Comparison of ENCODE assay signal across 24 mouse cellular contexts in the genomic region with DNA sequence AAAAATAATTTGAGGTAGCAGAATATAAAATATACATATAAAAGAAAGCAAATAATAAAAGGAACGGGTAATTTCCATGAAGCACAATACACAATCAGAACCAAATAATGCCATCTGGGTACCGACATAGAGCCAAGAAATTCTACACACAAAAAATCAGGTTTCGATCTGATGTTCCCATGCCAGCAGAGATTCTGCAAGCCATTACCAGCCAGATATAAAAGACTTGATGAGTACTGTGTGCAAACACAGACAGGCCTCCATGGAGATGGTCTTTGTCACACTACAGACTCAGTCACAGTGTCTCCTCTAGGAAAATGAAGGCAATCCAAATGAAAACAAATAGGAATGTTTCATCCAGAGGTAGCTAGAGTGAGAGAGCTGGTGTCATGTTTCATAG.
DNase-seq lines count a peak whose midpoint lies in the region; ATAC-seq and TF ChIP-seq lines count a peak whose summit lies in the region.
"Had no signal": no experiment of that assay in that cellular context is flagged by ENCODE, and none has a peak within 500 bp of the region (broad histone marks: within the 10 kb centered on the region; RNA-seq: fewer than 3 reads in every experiment).

No protein-coding gene starts in this region.

- no peak for ATAC-seq in hindbrain, embryonic 13.5 days (ENCODE audit: low FRiP score)
- ATAC-seq: inflammation-experienced regulatory T-cells, adult 6 months; liver, embryonic 12.5 days; midbrain, embryonic 16.5 days had no signal

- H3K36me3 ChIP-seq in hindbrain, embryonic 13.5 days, result no peaks in the 10 kb centered on the region
- H3K36me3 ChIP-seq: embryonic facial prominence, embryonic 12.5 days; forebrain, embryonic 12.5 days; limb, embryonic 12.5 days; liver, embryonic 12.5 days; midbrain, embryonic 10.5 days had no signal

- 89% methylated on average over 3 of the region's 3 CpGs for WGBS in hindbrain, embryonic 13.5 days

- H3K27ac ChIP-seq in hindbrain, embryonic 13.5 days, result no peak overlapping the region
- H3K27ac ChIP-seq: embryonic facial prominence, embryonic 12.5 days; forebrain, embryonic 12.5 days; hindbrain, embryonic 14.5 days; kidney, postnatal 0 days; limb, embryonic 12.5 days; liver, embryonic 12.5 days; midbrain, embryonic 10.5 days had no signal

- no peaks in the 10 kb centered on the region for H3K27me3 ChIP-seq in hindbrain, embryonic 13.5 days
- H3K27me3 ChIP-seq: embryonic facial prominence, embryonic 12.5 days; forebrain, embryonic 12.5 days; limb, embryonic 12.5 days; liver, embryonic 12.5 days had no signal

- no peaks in the 10 kb centered on the region for H3K4me1 ChIP-seq in hindbrain, embryonic 13.5 days (replicated peaks)
- H3K4me1 ChIP-seq: embryonic facial prominence, embryonic 12.5 days; forebrain, embryonic 12.5 days; limb, embryonic 12.5 days; liver, embryonic 12.5 days; midbrain, embryonic 10.5 days had no signal

- H3K9ac ChIP-seq in hindbrain, embryonic 13.5 days, result no peak overlapping the region
- H3K9ac ChIP-seq: embryonic facial prominence, embryonic 12.5 days; forebrain, embryonic 12.5 days; hindbrain, embryonic 14.5 days; limb, embryonic 12.5 days; liver, embryonic 12.5 days had no signal

- TF ChIP-seq CTCF in brain, embryonic 14.5 days (IDR thresholded peaks at IDR 0.05; ENCODE audit: borderline replicate concordance, extremely low read depth, insufficient read depth, insufficient read length), result no peak

- no peak for TF ChIP-seq POLR2A in brain, embryonic 14.5 days (IDR thresholded peaks at IDR 0.05; ENCODE audit: borderline replicate concordance, extremely low read depth, insufficient read depth, insufficient read length, poor library complexity, severe bottlenecking)

- DNase-seq in brain, embryonic 14.5 days (ENCODE audit: low read depth), result peak; percentile 22
- peak; percentile 25 for DNase-seq in cerebellum, adult 11-12 months
- peak; percentile 13 to 18 for DNase-seq in cerebellum, postnatal 25 days
- peak; percentile 39 for DNase-seq in layer of hippocampus, adult 9-11 months
- no peak for DNase-seq in frontal cortex, adult 2 months (ENCODE audit: extremely low spot score in 1 of 2, low spot score in 1 of 2)
- DNase-seq in left cerebral cortex, adult 9 months (ENCODE audit: low spot score in 2 of 2), result no peak
- DNase-seq: adrenal gland, adult 8-10 months; kidney, adult 18-20 months; lung, adult 18-20 months; lung, postnatal 10 days; right cerebral cortex, adult 18-20 months; thymus, adult 2 months; thymus, postnatal 4 days had no signal

- no peak overlapping the region for H3K4me3 ChIP-seq in hindbrain, embryonic 13.5 days
- H3K4me3 ChIP-seq: embryonic facial prominence, embryonic 12.5 days; forebrain, embryonic 12.5 days; limb, embryonic 12.5 days; liver, embryonic 12.5 days; midbrain, embryonic 10.5 days; myocyte had no signal

- no peak overlapping the region for H3K4me2 ChIP-seq in hindbrain, embryonic 13.5 days
- H3K4me2 ChIP-seq: embryonic facial prominence, embryonic 12.5 days; forebrain, embryonic 12.5 days; hindbrain, embryonic 14.5 days; limb, embryonic 12.5 days; liver, embryonic 12.5 days had no signal

- H3K9me3 ChIP-seq in hindbrain, embryonic 13.5 days, result no peaks in the 10 kb centered on the region
- H3K9me3 ChIP-seq: embryonic facial prominence, embryonic 12.5 days; forebrain, embryonic 12.5 days; limb, embryonic 12.5 days; liver, embryonic 12.5 days had no signal

Comparison
In these comparisons a context has a peak if more than half of its experiments do, and no peak if none do; other contexts are left out.
1. DNase-seq: peak in brain, embryonic 14.5 days (single experiment), cerebellum, adult 11-12 months (single experiment), cerebellum, postnatal 25 days (2 of 2) and layer of hippocampus, adult 9-11 months (single experiment); none in frontal cortex, adult 2 months (0 of 2) and left cerebral cortex, adult 9 months (0 of 2).